Mouse (Mus musculus) gastrocnemius, adult 8-10 months (tissue): ENCODE data around the gene Tubg1. TPM values are rescaled to one million over a fixed set of nuclear protein-coding genes. Genes with fewer than 3 reads are reported as not detected.

Source experiments
- DNase-seq, 2 experiments: peaks; one replicate each; pipeline ENCODE4 v3.0.0; 2022; ENCODE audit warnings: low spot score in 2 of 2
- total RNA-seq, 4 experiments: library from RNA; stranded (reverse); gene quantifications; 2 replicates each; pipeline ENCODE4 v1.2.4; 2022

Gene Tubg1
- 10 to 100 TPM; 23.2 to 27.9 (median 25.9) TPM for total RNA-seq

DNA sequence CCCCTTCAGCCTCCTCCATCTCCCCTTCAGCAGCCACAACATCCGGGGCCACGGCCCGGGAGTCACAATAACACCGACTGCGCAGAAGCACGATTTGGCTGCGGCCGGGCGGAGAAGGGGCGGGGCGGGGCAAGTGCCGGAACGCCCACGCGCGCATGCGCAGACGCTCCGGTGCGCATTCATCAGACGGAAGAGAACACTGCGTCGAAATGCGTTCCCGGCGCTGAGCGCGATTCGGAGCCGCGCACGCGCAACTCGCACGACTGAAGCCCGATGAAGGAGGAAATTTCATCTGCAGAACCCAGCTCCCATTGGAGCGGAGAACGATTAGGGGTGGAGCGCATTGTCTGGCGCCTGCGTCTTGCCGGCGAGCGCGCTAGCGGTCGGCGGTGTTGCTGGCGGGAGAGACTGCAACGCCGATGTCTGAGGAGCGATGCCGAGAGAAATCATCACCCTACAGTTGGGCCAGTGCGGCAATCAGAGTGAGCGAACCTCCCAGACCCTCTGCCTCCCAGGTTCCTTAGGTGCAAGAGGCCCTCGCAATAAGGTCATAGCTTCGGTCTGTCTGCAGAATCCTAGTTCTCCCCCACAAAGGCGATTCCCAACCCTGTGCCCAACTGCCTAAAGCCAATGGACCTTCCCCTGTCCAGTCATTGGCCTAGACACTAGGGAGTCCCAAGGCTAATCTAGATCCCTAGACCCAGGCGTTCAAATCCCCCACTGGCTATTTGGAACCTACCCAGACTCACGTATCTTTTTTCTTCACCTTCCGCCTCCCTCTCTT lies at the start of gene Tubg1, which contains the start of gene Retreg3:
Gene Tubg1, plus strand, starts transcription at position 178 of the 784 bp plus-strand sequence.
Gene Retreg3, minus strand, starts transcription at position 133 of the 784 bp plus-strand sequence.
- DNase-seq: peak; percentile 95 to 98

DNA sequence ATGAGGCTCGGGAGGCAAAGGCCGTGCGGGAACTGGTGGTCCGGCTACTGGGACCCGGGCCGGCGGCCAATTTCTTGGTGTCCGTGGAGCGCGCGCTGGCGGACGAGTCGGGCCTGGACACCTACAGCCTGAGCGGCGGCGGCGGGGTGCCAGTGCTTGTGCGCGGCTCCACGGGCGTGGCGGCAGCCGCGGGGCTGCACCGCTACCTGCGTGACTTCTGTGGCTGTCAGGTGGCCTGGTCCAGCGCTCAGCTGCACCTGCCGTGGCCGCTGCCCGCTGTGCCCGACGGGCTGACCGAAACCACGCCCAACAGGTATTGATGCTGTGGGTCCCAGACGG lies 49.6 kb upstream of the Tubg1 start:
- no peak for DNase-seq

DNA sequence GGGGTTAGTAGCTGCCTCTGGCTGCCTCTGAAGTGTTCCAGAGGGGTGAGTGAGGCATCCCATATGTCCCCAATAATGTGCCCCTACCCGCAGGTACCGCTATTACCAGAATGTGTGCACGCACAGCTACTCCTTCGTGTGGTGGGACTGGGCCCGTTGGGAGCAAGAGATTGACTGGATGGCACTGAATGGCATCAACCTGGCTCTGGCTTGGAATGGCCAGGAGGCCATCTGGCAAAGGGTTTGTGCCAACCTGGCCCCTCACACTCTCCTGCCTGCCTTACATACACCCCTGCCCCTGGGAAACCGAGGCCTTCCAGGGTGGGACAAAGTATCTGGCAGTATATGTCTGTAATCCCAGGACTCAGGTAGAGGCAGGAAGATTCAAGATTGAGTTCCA lies 48.8 kb upstream of the Tubg1 start:
- no peak for DNase-seq

DNA sequence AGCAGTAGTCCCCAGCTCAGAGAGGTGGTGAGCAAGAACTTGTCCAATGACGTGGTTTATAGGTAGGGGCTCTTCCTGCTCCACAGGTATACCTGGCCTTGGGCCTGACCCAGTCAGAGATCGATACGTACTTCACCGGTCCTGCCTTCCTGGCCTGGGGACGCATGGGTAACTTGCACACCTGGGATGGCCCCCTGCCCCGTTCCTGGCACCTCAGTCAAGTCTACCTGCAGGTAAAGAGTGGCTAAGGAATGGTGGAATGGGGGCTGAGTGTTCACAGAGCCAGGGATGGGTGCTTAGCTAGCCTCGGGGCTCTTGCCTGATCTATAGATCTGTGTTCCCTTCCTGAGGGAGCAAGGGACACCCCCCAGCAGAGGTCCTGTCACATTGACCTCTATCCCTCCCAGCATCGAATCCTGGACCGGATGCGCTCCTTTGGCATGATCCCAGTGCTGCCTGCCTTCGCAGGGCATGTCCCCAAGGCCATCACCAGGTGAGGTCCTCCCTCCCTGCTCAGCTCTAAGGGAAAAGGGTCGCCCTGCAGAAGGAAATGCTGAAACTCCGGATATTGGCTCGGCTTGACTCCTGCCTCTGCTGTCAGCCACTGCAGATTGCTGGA lies 47.8 kb upstream of the Tubg1 start:
- no peak for DNase-seq

DNA sequence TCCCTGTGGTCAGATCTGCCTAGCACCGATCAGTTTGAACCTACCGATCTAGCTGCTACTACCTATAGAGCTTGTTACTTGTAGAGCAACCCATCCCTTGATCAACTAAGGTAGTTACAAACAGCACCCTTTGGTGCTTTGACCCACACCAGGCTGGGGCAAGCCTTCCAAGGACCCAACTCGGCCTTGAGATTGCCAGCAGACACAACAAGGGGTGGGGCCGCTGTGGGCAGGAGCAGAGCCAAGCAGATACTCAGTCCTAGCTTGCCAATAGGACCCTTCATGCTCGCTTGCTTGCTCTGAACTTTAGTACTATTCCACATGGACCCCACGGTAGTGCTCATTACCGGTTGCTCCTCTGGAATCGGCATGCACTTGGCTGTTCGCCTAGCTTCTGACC lies 41.6 kb upstream of the Tubg1 start, which contains the start of gene Hsd17b1:
Gene Hsd17b1, plus strand, starts transcription at position 291 of the 400 bp plus-strand sequence.
- DNase-seq: no peak

DNA sequence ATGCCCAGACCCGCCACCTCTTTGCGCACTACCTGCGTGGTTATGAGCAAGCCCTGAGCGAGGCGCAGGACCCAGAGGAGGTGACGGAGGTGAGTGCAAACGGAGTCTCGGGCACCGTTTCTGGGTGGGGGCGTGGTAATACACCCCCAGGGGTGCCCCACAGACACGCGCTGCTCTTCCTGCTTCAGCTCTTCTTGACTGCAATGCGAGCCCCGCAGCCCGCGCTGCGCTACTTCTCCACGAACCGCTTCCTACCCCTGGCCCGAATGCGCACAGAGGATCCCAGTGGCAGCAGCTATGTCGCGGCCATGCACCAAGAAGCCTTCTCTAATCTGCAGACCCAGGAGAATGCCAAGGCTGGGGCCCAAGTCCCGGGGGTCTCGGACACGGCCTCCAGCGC lies 40.0 kb upstream of the Tubg1 start:
- DNase-seq: no peak

DNA sequence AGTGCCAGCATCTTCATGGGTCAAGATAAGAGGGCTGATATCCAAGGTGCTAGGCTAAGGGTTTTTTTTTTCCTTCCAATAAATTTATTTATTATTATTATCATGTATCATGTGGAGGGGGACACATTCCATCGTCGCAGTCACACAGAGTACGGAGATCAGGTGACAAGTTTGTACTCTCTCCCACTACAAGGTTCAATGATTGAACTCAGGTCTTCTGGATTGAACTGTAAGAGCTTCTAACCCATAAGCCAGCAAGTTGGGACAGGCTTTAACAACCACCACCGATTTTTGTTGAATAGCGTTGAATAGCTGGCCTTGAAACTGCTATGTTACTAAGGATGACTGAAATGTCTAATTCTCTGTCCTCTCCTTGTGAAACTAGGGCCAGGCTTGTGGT lies 39.3 kb upstream of the Tubg1 start:
- DNase-seq: no peak

DNA sequence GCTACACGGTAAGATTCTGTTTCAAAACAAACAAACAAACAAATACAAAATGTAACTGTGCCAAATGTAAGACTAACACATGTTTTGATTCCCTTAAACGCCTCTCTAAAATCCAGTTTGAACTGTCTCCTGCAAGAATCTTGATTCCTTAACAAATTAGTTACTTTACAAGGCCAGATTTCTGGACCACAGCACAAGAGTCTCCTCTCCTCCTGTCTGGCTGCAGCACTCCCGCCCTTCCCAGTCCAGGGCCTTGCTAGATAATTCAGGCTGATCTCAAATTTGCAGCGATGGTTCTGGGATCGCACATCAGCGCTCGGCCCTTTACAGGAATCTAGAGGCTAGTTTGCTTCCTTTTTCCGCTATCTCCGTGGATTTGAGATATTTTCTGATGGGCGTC lies 38.1 kb upstream of the Tubg1 start:
- DNase-seq: no peak

DNA sequence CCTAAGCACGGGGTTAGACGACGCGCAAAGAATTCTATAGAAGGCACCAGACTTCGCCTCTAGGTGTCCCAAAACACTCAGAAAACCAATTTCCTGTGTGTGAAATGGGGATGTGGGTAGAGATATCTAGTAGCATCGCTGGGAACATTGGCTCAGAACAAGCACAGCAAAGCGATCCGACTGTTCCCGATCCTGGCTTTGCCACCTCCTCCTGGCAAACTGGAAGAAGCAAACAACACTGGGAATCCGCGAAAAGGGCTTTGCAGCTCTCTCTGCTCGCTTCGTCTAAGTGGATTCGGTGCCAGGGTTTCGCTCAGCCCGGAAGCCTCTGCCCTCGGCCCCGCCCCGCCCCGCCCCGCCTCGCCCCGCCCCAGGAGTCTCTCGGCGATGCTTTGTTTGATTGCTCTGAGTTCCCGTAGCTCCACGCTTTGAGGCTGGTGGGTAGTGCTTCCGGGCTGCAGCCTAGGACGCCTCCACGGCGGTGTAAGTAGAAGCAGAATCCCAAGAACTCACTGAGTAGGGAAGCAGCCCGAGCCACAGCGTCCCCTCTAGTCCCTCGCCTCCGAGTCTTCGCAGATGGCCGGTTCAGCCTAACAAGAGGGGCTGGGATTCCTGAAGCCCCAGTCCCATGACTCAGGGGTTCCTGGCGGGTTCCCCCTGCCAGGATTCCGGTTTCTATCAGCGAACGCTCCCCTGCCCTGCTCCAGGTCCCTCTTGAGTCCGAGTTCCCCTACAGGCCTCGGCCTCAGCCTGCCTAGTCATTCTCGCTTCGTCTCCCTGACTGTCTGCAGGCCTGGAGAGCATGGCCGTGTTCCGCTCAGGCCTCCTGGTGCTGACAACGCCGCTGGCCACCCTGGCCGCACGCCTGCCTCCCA lies 37.3 kb upstream of the Tubg1 start, which contains the start of gene Coasy:
Gene Coasy, plus strand, starts transcription at position 358 of the 875 bp plus-strand sequence.
- peak; percentile 59 to 72 for DNase-seq

DNA sequence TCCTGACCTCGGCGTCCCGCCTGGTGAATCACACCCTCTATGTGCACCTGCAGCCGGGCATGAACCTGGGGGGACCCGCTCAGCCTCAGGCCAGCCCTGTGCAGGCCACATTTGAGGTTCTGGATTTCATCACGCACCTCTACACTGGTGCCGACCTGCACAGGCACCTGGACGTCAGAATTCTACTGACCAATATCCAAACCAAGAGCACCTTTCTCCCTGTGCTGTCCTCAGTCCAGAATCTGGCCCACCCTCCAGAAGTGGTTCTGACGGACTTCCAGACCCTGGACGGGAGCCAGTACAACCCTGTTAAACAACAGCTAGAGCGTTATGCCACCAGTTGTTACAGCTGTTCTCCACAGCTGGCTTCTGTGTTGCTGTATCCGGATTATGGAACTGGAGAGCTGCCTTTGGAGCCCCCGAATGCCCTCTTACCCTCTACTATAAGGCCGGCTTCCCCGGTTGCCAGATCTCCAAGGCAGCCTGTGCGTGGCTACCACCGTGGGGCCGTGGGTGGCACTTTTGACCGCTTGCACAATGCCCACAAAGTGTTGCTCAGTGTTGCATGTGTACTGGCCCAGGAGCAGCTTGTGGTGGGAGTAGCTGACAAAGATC lies 36.5 kb upstream of the Tubg1 start:
- DNase-seq: no peak

DNA sequence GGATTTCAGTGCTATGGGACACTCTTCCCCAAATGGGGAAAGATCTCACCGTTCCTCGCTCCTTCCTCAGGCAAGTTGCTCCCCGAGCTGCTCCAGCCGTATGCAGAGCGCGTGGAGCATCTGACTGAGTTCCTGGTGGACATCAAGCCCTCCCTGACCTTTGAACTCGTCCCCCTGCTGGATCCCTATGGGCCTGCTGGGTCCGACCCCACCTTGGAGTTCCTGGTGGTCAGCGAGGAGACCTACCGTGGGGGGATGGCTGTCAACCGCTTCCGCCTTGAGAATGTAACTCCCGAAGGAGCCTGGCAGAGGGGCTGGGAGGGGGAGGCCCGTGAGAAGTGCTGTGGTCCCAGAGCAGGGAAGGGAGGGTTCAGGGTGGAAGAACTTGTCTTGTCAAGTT lies 35.5 kb upstream of the Tubg1 start:
- no peak for DNase-seq

DNA sequence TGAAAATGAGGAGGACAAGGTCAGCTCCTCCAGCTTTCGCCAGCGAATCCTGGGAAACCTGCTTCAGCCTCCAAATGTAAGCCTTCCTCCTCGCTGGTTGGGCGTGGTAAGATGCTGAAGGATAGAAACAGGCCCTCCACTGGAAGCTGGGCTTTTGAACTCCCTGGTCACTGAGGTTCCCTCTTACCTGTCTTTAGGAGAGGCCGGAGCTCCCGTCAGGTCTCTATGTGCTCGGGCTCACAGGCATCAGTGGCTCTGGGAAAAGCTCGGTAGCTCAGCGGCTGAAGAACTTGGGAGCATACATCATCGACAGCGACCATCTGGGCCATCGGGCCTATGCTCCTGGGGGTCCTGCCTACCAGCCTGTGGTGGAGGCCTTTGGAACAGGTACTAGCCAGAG lies 34.9 kb upstream of the Tubg1 start:
- no peak for DNase-seq

DNA sequence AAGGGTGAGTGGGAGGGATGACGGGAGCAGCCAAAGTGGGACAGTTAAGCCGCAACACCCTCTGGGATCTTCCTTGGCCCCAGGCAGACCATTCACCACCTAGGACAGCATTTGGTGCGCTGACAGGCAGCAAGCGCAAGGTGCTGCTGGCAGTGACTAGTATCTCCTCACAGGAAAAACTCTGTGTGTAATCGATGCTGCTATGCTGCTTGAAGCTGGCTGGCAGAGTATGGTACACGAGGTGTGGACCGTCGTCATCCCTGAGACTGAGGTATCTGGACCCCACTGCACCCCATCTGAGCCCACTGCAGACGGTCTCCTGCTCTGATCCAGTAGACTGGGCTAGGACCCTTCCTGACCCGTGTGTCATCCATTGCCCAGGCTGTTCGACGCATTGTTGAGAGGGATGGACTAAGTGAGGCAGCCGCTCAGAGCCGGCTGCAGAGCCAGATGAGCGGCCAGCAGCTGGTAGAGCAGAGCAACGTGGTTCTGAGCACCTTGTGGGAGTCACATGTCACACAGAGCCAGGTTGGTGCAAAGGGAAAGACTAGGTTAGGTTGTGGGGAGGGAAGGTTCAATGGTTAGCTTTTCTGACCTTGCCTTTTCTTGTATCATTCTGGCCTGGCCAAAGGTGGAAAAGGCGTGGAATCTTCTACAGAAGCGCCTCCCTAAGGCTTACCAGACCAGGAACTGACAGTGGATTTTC lies 34.0 kb upstream of the Tubg1 start:
- no peak for DNase-seq

DNA sequence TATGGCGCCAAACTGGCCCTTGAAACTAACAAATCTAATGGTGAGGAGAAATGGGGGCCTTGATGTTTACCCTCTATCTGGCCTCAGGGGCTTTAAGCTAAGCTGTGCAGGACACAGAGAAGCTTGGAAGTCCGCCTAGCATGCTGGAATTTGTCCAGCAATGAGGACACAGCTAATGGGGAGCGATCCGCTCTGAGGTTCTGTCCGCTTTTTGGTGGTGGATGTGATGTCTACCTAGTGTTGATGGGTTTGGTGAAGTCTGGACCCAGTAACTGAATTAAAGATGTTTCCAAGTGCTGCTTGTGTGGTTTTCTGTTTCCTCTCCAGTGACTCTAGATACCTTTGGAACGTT lies 33.4 kb upstream of the Tubg1 start:
- DNase-seq: no peak

DNA sequence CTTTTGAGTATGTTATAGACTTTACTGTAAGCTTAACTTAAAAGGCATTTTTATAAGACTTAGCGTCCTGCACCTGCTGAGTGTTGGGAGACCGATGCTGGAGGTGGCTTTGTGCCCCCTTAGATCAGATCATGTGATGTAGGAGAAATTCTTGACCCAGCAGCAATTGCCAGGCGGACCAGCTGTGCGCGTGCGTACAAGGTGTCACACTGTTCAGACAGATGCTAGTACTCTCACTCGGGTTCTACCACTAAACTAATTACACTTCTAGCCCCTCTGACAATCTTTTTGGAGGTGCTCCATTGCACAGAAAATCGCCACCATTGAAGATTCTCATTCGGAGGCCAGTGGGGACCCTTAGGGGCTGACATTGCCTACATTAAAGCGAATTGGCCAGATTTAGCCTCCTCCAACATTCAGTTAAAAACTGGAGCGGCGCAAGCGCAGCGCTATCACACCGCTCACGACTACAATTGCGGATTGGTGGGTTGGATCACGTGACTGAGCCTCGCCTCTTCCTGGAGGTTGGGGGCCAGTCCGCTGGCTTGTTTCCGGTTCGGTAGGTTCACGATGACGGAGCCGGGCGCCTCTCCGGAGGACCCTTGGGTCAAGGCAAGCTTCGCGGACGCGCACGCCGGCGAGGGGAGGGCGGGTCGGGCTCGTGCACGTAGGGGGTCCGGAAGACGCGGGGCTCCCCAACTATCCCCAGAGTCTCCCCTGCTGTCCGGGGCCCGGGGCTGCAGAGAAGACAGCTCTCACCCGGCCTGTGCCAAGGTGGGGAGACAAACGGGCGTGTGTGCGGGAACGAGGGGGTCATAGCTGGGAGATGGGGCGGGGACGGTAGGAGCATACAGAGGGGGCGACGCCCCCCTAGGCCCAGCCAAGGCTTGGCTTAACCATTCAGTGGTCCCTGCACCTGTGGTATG lies 32.7 kb upstream of the Tubg1 start, which contains the start of gene Mlx:
Gene Mlx, plus strand, starts transcription at position 522 of the 926 bp plus-strand sequence.
- peak; percentile 75 to 83 for DNase-seq

DNA sequence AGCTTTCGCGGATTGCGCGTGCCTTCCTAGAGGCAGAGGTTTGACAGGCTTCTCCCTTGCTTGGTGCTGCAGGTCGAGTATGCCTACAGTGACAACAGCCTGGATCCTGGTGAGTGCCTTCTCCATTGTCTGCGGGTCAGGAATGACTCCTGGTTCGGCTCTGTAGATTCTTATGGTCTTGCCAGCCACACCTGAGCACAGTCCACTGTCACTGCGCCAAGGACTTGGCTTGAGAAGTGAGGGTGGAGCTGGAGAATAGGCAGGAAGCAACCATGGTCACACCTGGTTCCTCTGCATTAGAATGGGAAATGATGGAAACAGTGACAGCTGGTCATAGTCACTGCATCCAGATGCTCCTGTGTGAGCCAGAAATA lies 32.1 kb upstream of the Tubg1 start:
- no peak for DNase-seq

DNA sequence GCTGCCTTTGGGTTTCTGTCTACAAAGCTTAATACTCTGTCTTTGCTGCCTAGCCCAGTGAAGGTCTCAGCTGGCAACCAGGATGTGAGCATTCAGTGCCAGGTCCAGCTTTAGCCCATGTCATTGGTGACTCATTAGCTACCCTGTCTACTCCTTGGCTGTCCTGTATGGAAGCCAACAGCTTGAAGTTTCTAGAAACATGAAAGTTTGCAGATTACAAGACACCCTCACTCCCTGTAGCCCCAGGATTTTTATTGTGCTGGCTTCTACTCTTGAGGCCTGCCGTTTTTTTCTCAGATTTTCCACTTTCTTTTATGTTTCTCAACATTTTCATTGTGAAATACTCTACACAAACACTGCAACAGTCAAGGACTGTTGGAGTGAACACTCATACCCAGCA lies 29.8 kb upstream of the Tubg1 start:
- DNase-seq: no peak

DNA sequence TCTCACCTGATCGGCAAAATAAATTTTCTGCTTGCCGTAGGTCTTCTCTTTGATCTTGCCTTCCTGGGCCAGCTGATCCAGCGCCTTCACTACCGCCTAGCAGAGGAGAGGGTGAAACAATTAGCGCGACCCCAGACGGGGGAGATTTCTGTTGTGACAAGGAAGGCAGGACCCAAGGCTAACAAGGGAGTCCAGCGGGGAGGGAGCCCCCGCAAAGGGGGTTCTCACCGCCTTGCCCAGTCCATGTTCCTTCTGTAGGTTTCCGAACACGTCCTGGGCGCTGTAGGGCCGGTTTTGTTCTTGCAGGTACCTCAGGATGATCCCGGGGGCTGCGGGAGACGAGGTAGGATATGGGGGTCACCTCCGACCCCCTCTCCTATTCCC lies 24.8 kb upstream of the Tubg1 start:
- no peak for DNase-seq

DNA sequence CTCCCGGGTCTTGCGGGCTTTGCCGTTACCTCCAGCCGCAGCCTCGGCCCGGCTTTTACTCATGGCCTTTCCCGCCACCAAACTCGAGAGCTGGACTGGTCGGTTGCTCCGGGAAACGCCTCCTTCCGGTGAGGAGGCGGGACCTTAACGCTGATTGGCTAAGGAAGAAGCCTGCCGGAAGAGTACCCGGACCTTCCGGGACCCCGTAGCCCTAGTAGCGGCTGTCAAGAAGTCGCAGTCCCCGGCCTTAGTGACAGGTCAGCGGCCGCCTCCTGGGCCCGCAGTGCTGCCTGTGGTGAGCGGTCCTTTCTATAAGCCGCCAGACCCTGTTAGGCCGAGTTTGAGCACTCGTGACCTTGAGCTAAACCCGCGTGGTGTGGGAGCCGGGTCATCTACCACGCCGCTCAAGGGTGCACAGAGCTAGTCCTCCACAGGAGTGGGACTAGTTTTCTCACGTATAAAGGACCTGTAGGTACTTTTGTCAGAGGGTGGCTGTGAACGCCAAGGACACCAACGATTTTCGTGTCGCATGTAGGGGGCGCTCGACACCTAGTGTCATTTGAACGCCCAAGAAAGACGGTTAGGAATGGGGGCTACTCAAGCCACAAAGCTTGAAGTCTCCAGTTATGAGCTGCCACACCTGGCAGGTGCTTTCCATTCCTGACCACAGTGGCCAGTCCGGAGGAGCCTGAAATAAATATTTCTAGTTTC lies 24.3 kb upstream of the Tubg1 start, which contains the start of gene Psmc3ip:
Gene Psmc3ip, minus strand, starts transcription at position 123 of the 711 bp plus-strand sequence.
- peak; percentile 89 to 92 for DNase-seq
